Mouse (Mus musculus): Measurements from ENCODE around the gene Glt28d2. TPM values are rescaled to one million over a fixed set of nuclear protein-coding genes. Genes with fewer than 3 reads are reported as not detected.

Glt28d2 gene
- polyA plus RNA-seq, 1 experiment from 2014 or later: 0.14 TPM

GRCm38 (mm10) chr3:85827815-85828214, 59.5 kb downstream of the Glt28d2 start:
- Histone ChIP-seq H3K27ac (ENCODE audit: low read depth, low read length) (no peak overlapping the region), H3K36me3 (ENCODE audit: control insufficient read depth, insufficient read depth, low read length) (no peaks in the 10 kb centered on the region), H3K9ac (ENCODE audit: low read depth, low read length) (no peak overlapping the region), H3K4me2 (replicated peaks; ENCODE audit: low read depth, low read length) (no peak overlapping the region), H3K4me1 (replicated peaks; ENCODE audit: control insufficient read depth, insufficient read depth, low read length) (no peaks in the 10 kb centered on the region), H3K9me3 (ENCODE audit: control insufficient read depth, low read length) (no peaks in the 10 kb centered on the region), H3K4me3 (ENCODE audit: low read depth, low read length) (no peak overlapping the region), H3K27me3 (ENCODE audit: control insufficient read depth, insufficient read depth, low read length) (no peaks in the 10 kb centered on the region)
- no peak for ATAC-seq (ENCODE audit: low FRiP score)
- 78% methylated on average over 6 of the region's 6 CpGs for WGBS
- DNase-seq (ENCODE audit: low spot score): no peak

GRCm38 (mm10) chr3:85827283-85827682, 60.0 kb downstream of the Glt28d2 start:
- DNase-seq (ENCODE audit: low spot score) (no peak), ATAC-seq (ENCODE audit: low FRiP score) (no peak)
- Histone ChIP-seq H3K36me3 (ENCODE audit: control insufficient read depth, insufficient read depth, low read length) (no peaks in the 10 kb centered on the region), H3K9ac (ENCODE audit: low read depth, low read length) (no peak overlapping the region), H3K9me3 (ENCODE audit: control insufficient read depth, low read length) (no peaks in the 10 kb centered on the region), H3K4me2 (replicated peaks; ENCODE audit: low read depth, low read length) (no peak overlapping the region), H3K27me3 (ENCODE audit: control insufficient read depth, insufficient read depth, low read length) (no peaks in the 10 kb centered on the region), H3K4me1 (replicated peaks; ENCODE audit: control insufficient read depth, insufficient read depth, low read length) (no peaks in the 10 kb centered on the region), H3K4me3 (ENCODE audit: low read depth, low read length) (no peak overlapping the region), H3K27ac (ENCODE audit: low read depth, low read length) (no peak overlapping the region)
- WGBS: 81% methylated on average over 4 of the region's 4 CpGs

- Histone ChIP-seq H3K27me3 (ENCODE audit: control insufficient read depth, insufficient read depth, low read length) (no peaks in the 10 kb centered on the region), H3K4me1 (replicated peaks; ENCODE audit: control insufficient read depth, insufficient read depth, low read length) (no peaks in the 10 kb centered on the region), H3K36me3 (ENCODE audit: control insufficient read depth, insufficient read depth, low read length) (no peaks in the 10 kb centered on the region), H3K4me3 (ENCODE audit: low read depth, low read length) (no peak overlapping the region), H3K9me3 (ENCODE audit: control insufficient read depth, low read length) (no peaks in the 10 kb centered on the region), H3K4me2 (replicated peaks; ENCODE audit: low read depth, low read length) (no peak overlapping the region), H3K9ac (ENCODE audit: low read depth, low read length) (no peak overlapping the region), H3K27ac (ENCODE audit: low read depth, low read length) (no peak overlapping the region)
- ATAC-seq (ENCODE audit: low FRiP score): no peak
- DNase-seq (ENCODE audit: low spot score): no peak
- WGBS: 79% methylated on average over 15 of the region's 15 CpGs
Observed at GRCm38 (mm10) chr3:85820839-85821548, 66.3 kb downstream of the Glt28d2 start.

Other genes starting within 250 kb of the Glt28d2 start
- 0.60 and 0.73 TPM in 2 replicates for gene Fam160a1, start 70.2 kb downstream of the Glt28d2 start, polyA plus RNA-seq (2014; fragmentation: Nextera tagmentation; extraction: Ambion mirVana)
- 0.52 and 2.4 TPM in 2 replicates for gene Gm37240, start within 50 bp of the Glt28d2 start, polyA plus RNA-seq (2014; fragmentation: Nextera tagmentation; extraction: Ambion mirVana)
- gene Sh3d19, start 83.6 kb upstream of the Glt28d2 start, polyA plus RNA-seq (2014; fragmentation: Nextera tagmentation; extraction: Ambion mirVana): 9.4 and 12.1 TPM in 2 replicates
- gene Prss48, start 115.0 kb upstream of the Glt28d2 start, polyA plus RNA-seq (2014; fragmentation: Nextera tagmentation; extraction: Ambion mirVana): 0.19 TPM in 1 of 2 replicates, not detected in the other